Mouse (Mus musculus) retina, postnatal 1 day (tissue): ENCODE results near the gene Polr3b.

Source experiments
- DNase-seq: peaks from one replicate; pipeline ENCODE4 v3.0.0-alpha.2; 2012

The Polr3b gene

GRCm38 (mm10) chr10:84675653-84676052, 53.6 kb downstream of the Polr3b start:
- no peak for DNase-seq

- DNase-seq = no peak
Measured at GRCm38 (mm10) chr10:84676511-84676910, 54.4 kb downstream of the Polr3b start.

GRCm38 (mm10) chr10:84677871-84678270, 55.8 kb downstream of the Polr3b start:
- DNase-seq = no peak

GRCm38 (mm10) chr10:84678441-84678840, 56.3 kb downstream of the Polr3b start:
- no peak for DNase-seq

GRCm38 (mm10) chr10:84685444-84686121, 63.5 kb downstream of the Polr3b start:
- DNase-seq = peak; percentile 40

GRCm38 (mm10) chr10:84686122-84686497, 64.0 kb downstream of the Polr3b start:
- DNase-seq = peak; percentile 2

- DNase-seq = no peak
Measured at GRCm38 (mm10) chr10:84686705-84687104, 64.6 kb downstream of the Polr3b start.

GRCm38 (mm10) chr10:84687736-84688135, 65.6 kb downstream of the Polr3b start:
- no peak for DNase-seq

- DNase-seq = no peak
Measured at GRCm38 (mm10) chr10:84689846-84690245, 67.8 kb downstream of the Polr3b start.

- no peak for DNase-seq
Measured at GRCm38 (mm10) chr10:84690818-84691217, 68.7 kb downstream of the Polr3b start.

- DNase-seq = no peak
Measured at GRCm38 (mm10) chr10:84691692-84692091, 69.6 kb downstream of the Polr3b start.

GRCm38 (mm10) chr10:84693841-84694638, 71.9 kb downstream of the Polr3b start:
- DNase-seq = no peak

GRCm38 (mm10) chr10:84700236-84700987, 78.3 kb downstream of the Polr3b start:
- DNase-seq = no peak

- DNase-seq = no peak
Measured at GRCm38 (mm10) chr10:84701110-84701509, 79.0 kb downstream of the Polr3b start.

- no peak for DNase-seq
Measured at GRCm38 (mm10) chr10:84702115-84702514, 80.0 kb downstream of the Polr3b start.

- DNase-seq = no peak
Measured at GRCm38 (mm10) chr10:84704594-84704993, 82.5 kb downstream of the Polr3b start.

- no peak for DNase-seq
Measured at GRCm38 (mm10) chr10:84705234-84705633, 83.1 kb downstream of the Polr3b start.

- DNase-seq = no peak
Measured at GRCm38 (mm10) chr10:84706543-84706942, 84.5 kb downstream of the Polr3b start.

GRCm38 (mm10) chr10:84707226-84707625, 85.1 kb downstream of the Polr3b start:
- DNase-seq = no peak

- peak; percentile 41 for DNase-seq
Measured at GRCm38 (mm10) chr10:84707752-84708530, 85.8 kb downstream of the Polr3b start.

- DNase-seq = peak; percentile 37
Measured at GRCm38 (mm10) chr10:84710192-84710591, 88.1 kb downstream of the Polr3b start.

- peak; percentile 87 for DNase-seq
Measured at GRCm38 (mm10) chr10:84710827-84711226, 88.7 kb downstream of the Polr3b start.

- DNase-seq = peak; percentile 59
Measured at GRCm38 (mm10) chr10:84711479-84711878, 89.4 kb downstream of the Polr3b start.
